Mouse (Mus musculus) G1E (cell line): ENCODE data around the gene Pilrb2. TPM values are rescaled to one million over a fixed set of nuclear protein-coding genes. Genes with fewer than 3 reads are reported as not detected.
"Not testable (repeated sequence)": the region's sequence is repeated elsewhere in the genome, so short reads cannot be mapped to it uniquely, and the experiment has no call there.

ENCODE experiments used
- ATAC-seq: 2 replicates; pipeline ENCODE4 v1.8.0; 2016; ENCODE audit warnings: mild to moderate bottlenecking; ENCODE audit not compliant: insufficient number of reproducible peaks, poor library complexity, low FRiP score, severe bottlenecking; ENCODE audit errors: extremely low read depth
- DNase-seq: peaks from one replicate; pipeline ENCODE4 v3.0.0; 2012; ENCODE audit warnings: low spot score
- H3K27me3 ChIP-seq: 2 replicates; pipeline ENCODE4 v1.6.1; 2012; ENCODE audit warnings: mild to moderate bottlenecking, low read length, inconsistent platforms; ENCODE audit not compliant: insufficient read depth
- H3K36me3 ChIP-seq: replicated peaks from 2 replicates; pipeline ENCODE3; 2012; ENCODE audit warnings: mild to moderate bottlenecking, inconsistent platforms
- H3K4me1 ChIP-seq: 2 replicates; pipeline ENCODE4 v1.6.1; 2012; ENCODE audit warnings: low read depth, low read length, inconsistent platforms, mixed read lengths; ENCODE audit not compliant: insufficient read depth
- H3K4me3 ChIP-seq: 2 replicates; pipeline ENCODE4 v1.5.1; 2012; ENCODE audit warnings: low read depth, mild to moderate bottlenecking, inconsistent platforms, low read length, moderate library complexity, mixed read lengths
- H3K9me3 ChIP-seq: replicated peaks from 2 replicates; pipeline ENCODE4 v1.6.1; 2012; ENCODE audit warnings: inconsistent platforms
- CTCF ChIP-seq: IDR thresholded peaks from 2 replicates; pipeline ENCODE4 v1.5.1; 2012; ENCODE audit warnings: low read depth, low read length, inconsistent platforms, mixed read lengths
- GATA1 ChIP-seq: IDR thresholded peaks from 2 replicates; pipeline ENCODE4 v1.6.1; 2012; ENCODE audit warnings: borderline replicate concordance, low read length, inconsistent platforms, mixed read lengths
- GATA2 ChIP-seq: IDR thresholded peaks from 2 replicates; pipeline ENCODE4 v1.6.1; 2012; ENCODE audit warnings: low read depth, low read length, inconsistent platforms, borderline replicate concordance
- POLR2AphosphoS5 ChIP-seq: IDR thresholded peaks from 2 replicates; pipeline ENCODE4 v1.6.1; 2012; ENCODE audit warnings: low read depth, low read length, inconsistent platforms; ENCODE audit not compliant: insufficient replicate concordance
- TAL1 ChIP-seq: conservative IDR thresholded peaks from 2 replicates; pipeline ENCODE4 v1.6.1; 2012; ENCODE audit warnings: low read depth, low read length, inconsistent platforms, mixed read lengths
- polyA plus RNA-seq: library from polyadenylated mRNA; stranded (reverse); fragments of >175 nt; gene quantifications from 2 replicates; pipeline ENCODE4 v1.2.3, GENCODE M21; 2012
- total RNA-seq, 2 experiments: library from RNA; stranded (forward) in 1 of 2; stranded (reverse) in 1 of 2; fragments of 200-1000 nt in 1 of 2; fragments of >200 nt in 1 of 2; fragmentation: Nextera tagmentation in 1 of 2; gene quantifications; 2 replicates each; pipeline ENCODE4 v1.2.3; 2014 to 2017

The Pilrb2 gene
- total and polyA plus RNA-seq, 3 experiments, result 0.31 to 19.0 (median 2.4) TPM

DNA sequence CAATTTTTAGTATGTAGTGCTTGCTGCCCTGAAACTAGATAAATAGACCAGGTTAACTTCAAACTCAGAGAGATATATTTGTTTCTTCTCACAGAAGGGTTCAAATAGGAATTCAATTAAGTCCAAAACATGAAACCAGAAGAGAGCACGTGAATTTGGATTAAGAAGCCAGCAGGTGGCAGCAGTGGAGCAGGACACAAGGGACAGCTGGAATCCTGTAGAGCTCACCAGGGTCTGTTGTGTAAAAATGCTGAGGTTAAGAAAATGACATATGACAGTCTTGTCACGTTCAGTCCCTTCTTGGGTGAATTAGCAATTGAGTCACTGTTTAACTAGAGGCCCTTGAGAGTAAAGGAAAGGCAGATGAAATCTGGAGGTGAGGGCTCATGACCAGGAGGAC lies 14.3 kb upstream of the Pilrb2 start:
- Histone ChIP-seq H3K9me3 (no peaks in the 10 kb centered on the region), H3K36me3 (no peaks in the 10 kb centered on the region), H3K27me3 (no peaks in the 10 kb centered on the region), H3K4me1 (no peaks in the 10 kb centered on the region), H3K4me3 (no peak overlapping the region)
- no peak for DNase-seq
- ATAC-seq, result no peak
- no peak for TF ChIP-seq GATA2
- no peak for TF ChIP-seq GATA1
- TF ChIP-seq TAL1, result no peak
- no peak for TF ChIP-seq CTCF
- TF ChIP-seq POLR2AphosphoS5, result no peak

DNA sequence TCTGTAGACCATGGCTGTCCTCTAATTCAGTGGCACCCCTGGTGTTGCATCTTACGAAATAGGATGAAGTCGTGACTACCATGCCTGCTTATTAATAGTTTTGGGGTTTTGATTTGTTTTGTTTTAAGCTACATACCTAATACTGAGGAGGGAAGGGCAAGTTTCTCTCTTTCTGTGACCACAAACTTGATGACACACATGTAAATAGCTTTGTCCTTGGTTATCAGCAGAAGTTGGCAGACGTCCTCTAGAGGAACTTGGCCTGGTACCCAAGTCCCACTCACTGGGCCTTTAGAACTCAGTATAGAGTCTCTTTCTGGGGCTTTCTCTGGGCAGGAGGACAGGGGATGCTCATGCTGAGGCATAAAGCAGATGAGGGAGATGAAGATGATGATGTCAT lies 11.7 kb upstream of the Pilrb2 start:
- no peaks in the 10 kb centered on the region for H3K9me3 ChIP-seq

DNA sequence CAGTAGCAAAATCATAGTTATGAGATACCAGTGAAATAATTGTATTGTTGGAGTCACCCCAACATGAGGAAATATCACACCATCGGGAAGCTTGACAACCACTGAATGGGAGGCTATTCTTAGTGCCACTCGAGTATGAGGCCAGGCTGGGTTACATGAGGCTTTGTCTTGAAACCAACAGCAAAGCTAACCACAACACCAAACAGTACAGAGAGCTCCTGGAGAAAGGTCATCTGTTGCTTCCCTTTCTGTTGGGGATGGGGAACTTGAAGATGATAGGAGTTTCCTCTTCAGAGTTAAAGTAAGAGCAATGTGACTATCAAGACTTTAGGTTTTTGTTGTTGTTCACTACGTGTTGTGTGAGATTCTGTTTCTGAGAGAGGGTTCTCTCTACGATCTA lies 11.3 kb upstream of the Pilrb2 start:
- DNase-seq (no peak), ATAC-seq (no peak)
- Histone ChIP-seq H3K36me3 (no peaks in the 10 kb centered on the region), H3K9me3 (no peaks in the 10 kb centered on the region), H3K4me1 (no peaks in the 10 kb centered on the region), H3K27me3 (no peaks in the 10 kb centered on the region), H3K4me3 (no peak overlapping the region)
- TF ChIP-seq TAL1 (no peak), POLR2AphosphoS5 (no peak), GATA1 (no peak), CTCF (no peak), GATA2 (no peak)

More for the DNA sequence above, 11.7 kb upstream of the Pilrb2 start:
- DNase-seq, result no peak
- no peaks in the 10 kb centered on the region for H3K36me3 ChIP-seq
- no peaks in the 10 kb centered on the region for H3K27me3 ChIP-seq
- no peak for ATAC-seq
- TF ChIP-seq GATA1 (no peak), POLR2AphosphoS5 (no peak), TAL1 (no peak), GATA2 (no peak), CTCF (no peak)
- H3K4me1 ChIP-seq, result no peaks in the 10 kb centered on the region
- H3K4me3 ChIP-seq, result no peak overlapping the region

DNA sequence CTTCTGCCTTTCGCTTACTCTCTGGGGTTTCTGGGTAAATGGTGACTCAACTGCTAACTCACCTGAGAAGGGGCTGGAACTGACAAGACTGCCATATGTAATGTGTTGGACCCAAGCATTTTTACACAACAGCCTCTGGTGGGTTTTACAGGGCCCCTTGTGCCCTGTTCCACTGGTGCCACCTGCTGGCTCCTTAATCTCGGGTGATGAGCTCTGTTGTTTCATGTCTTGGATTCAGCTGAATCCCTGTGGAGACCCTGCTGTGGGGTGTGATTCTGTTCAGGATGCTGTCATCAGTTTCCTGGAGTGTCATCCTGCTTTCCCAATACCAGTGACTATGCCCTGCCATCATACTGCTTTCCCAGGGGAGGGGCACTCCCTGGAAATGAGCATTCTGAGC lies 6.2 kb upstream of the Pilrb2 start:
- no peaks in the 10 kb centered on the region for H3K27me3 ChIP-seq
- DNase-seq (no peak), ATAC-seq (no peak)
- TF ChIP-seq GATA2 (no peak), POLR2AphosphoS5 (no peak), TAL1 (no peak), CTCF (no peak), GATA1 (no peak)
- no peaks in the 10 kb centered on the region for H3K4me1 ChIP-seq
- H3K9me3 ChIP-seq, result no peaks in the 10 kb centered on the region
- no peaks in the 10 kb centered on the region for H3K36me3 ChIP-seq
- H3K4me3 ChIP-seq, result no peak overlapping the region

DNA sequence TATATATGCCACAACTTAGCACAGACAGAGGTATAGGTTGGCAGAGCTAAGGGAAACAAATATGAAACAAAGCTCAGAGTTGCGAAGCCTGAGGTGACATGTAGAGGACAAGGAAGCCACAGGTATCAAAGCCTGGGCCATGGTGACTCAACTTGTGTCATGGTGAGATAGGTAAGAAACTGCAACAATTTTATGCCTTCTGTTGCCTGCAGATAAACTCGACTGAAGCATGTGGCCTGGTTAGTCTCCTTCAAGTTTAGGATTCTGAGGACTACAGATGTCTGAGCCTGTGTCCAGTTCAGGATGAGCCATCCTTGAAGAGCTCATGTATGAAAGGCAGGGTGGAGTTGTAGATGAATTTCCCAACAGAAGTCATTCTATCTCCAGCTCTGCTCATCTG lies 3.4 kb upstream of the Pilrb2 start:
- no peaks in the 10 kb centered on the region for H3K4me1 ChIP-seq
- no peaks in the 10 kb centered on the region for H3K36me3 ChIP-seq
- DNase-seq (no peak), ATAC-seq (no peak)
- H3K9me3 ChIP-seq, result no peaks in the 10 kb centered on the region
- no peak overlapping the region for H3K4me3 ChIP-seq
- no peak for TF ChIP-seq GATA1
- TF ChIP-seq CTCF, result no peak
- TF ChIP-seq POLR2AphosphoS5, result no peak
- TF ChIP-seq GATA2, result no peak
- no peak for TF ChIP-seq TAL1
- H3K27me3 ChIP-seq, result no peaks in the 10 kb centered on the region; the same call in 1 of the 2 replicates

DNA sequence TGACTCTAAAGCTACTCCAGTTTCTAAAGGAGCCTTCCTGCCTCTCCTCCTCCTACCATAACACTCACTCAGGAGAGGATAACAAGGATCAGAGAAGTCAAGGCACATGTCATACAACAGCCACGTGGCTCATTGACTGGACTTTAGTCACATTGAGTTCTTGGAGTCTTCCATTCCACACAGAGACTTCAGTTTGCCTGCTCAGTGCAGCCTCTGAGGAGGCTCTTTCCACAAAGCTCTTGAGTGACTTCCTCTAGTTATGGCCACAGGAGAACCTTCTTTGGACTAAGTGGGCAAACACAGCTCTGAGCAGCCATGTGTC lies 727 bp upstream of the Pilrb2 start:
- H3K36me3 ChIP-seq, H3K27me3 ChIP-seq, H3K4me3 ChIP-seq, ATAC-seq, H3K9me3 ChIP-seq, DNase-seq, H3K4me1 ChIP-seq: not testable (repeated sequence)

DNA sequence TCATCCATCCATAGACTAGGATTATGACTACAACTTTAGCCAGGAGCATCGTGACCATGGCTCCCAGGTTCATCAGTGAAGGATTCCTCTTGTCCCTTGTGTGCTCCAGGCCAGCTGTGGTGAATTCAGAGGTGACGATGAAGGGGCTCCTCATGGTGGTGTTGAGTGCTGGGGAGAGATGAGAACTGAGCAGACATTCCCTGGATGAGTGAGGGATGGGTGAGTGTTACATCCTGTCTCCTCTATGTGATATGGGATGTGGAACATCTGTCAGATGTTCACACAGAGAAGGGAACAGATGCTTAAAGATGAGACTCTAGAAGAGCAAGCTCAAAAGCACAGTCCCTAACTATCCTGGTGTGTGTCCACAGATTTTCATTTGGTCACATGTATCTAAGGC lies 3.0 kb downstream of the Pilrb2 start:
- not testable (repeated sequence) for H3K36me3 ChIP-seq, H3K9me3 ChIP-seq, H3K27me3 ChIP-seq, H3K4me1 ChIP-seq, ATAC-seq, H3K4me3 ChIP-seq, DNase-seq

DNA sequence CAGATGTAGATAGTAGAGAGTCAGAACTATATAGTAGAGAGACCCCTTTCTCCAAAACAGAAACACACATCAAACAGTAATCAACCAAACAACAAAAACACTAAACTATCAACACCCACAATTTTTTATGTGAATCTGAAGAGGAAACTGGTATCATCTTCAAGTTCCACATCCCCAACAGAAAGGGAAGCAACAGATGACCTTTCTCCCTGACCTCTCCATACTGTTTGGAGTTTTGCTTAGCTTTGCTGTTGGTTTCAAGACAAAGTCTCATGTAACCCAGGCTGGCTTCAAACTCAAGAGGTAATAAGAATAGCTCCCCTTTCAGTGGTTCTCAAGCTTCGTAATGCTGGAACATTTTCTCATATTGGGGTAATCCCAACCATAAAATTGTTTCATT lies 7.6 kb downstream of the Pilrb2 start:
- not testable (repeated sequence) for ATAC-seq, H3K36me3 ChIP-seq, H3K4me3 ChIP-seq, H3K27me3 ChIP-seq, DNase-seq, H3K4me1 ChIP-seq, H3K9me3 ChIP-seq

DNA sequence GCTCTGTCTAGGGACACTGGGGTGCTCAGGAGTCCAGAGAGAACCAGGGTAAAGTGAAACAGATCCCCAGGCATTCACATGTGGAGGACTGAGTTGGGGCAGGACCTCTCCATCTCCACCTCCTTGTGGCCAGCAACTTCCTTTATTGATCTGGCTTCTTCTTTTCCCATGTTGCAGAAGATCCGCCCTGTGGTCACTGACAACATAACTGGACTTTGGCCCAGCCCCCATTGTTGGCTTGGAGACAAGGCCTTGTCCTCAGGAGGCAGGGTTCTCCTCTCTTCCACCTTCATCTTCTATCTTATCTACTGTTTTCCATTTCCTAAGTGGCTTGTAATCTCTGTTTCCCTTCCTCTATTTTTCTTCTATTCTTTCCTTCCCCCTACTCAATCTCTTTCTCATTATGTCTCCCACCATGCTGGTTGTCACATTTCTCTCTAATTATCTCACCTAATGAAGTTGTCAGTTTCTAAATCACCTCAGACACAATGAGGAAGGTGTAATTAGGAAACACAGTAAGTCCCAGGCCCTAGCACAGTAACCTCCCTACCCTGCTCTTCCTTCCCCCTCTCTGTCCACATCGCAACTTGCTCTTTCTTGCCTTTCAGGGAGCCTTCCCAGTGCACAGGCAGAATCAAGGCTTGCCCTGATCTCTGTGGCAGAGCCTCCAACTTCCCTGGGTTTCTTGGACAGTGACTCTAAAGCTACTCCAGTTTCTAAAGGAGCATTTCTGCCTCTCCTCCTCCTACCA lies 13.5 kb downstream of the Pilrb2 start, which contains the start of gene Pilrb1:
Pilrb1 (minus strand) TSS at position 147 of the 751 bp plus-strand sequence.
- not testable (repeated sequence) for H3K4me1 ChIP-seq, H3K9me3 ChIP-seq, H3K4me3 ChIP-seq, DNase-seq, H3K36me3 ChIP-seq, H3K27me3 ChIP-seq
- peak; percentile 34 for ATAC-seq

DNA sequence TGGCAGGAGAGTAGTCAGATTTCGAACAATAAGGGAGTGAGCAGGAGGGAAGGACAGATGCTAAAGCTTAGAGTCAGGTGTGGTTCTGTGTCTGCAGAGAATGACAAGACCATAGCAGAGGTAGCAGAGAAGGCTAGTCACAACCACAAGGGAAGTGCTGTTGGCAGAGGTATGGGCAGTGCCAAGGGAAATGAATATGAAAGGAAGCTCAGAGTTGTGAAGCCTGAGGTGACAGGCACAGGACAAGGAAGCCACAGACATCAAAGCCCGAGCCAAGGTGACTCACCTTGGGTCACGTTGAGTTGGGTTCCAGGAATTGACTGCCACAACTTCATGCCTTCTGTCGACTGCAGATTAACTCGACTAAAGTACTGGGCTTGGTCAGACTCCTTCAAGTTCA lies 14.7 kb downstream of the Pilrb2 start:
- not testable (repeated sequence) for H3K4me3 ChIP-seq, ATAC-seq, H3K36me3 ChIP-seq, H3K9me3 ChIP-seq, H3K27me3 ChIP-seq, H3K4me1 ChIP-seq, DNase-seq
